Mouse (Mus musculus) right cerebral cortex, adult 2 months (tissue): ENCODE data around the gene Schip1.

Experiments
- DNase-seq, 2 experiments: peaks; one replicate each; pipeline ENCODE4 v3.0.0; 2021 to 2022; ENCODE audit warnings: low spot score in 2 of 2

The Schip1 gene

GRCm38 (mm10) chr3:68064731-68065130, at the start of gene Schip1:
TSS of gene Schip1 (plus strand) at chr3:68064802.
- DNase-seq: no peak

- no peak for DNase-seq
These were observed 48.8 kb upstream of the Schip1 start for GRCm38 (mm10) chr3:68015786-68016185.

- no peak for DNase-seq
These were observed 45.2 kb upstream of the Schip1 start for GRCm38 (mm10) chr3:68019401-68019800.

GRCm38 (mm10) chr3:68036097-68036496, 28.5 kb upstream of the Schip1 start:
- DNase-seq: no peak

- no peak for DNase-seq
These were observed 21.7 kb upstream of the Schip1 start for GRCm38 (mm10) chr3:68042951-68043350.

GRCm38 (mm10) chr3:68045475-68046416, 18.9 kb upstream of the Schip1 start:
- DNase-seq: peak; percentile 52 to 66

GRCm38 (mm10) chr3:68053538-68053937, 11.1 kb upstream of the Schip1 start:
- peak; percentile 37 to 55 for DNase-seq

- DNase-seq: peak; percentile 71 to 72
These were observed 9.5 kb upstream of the Schip1 start for GRCm38 (mm10) chr3:68055071-68055470.

GRCm38 (mm10) chr3:68056373-68057275, 8.0 kb upstream of the Schip1 start:
- peak; percentile 84 to 89 for DNase-seq

- DNase-seq: no peak
These were observed 5.3 kb upstream of the Schip1 start for GRCm38 (mm10) chr3:68059162-68059800.

GRCm38 (mm10) chr3:68071395-68072386, 7.1 kb downstream of the Schip1 start:
- no peak for DNase-seq

GRCm38 (mm10) chr3:68077406-68077805, 12.8 kb downstream of the Schip1 start:
- DNase-seq: peak in 1 of 2 experiments; percentile 53

GRCm38 (mm10) chr3:68085024-68085423, 20.4 kb downstream of the Schip1 start:
- no peak for DNase-seq

- no peak for DNase-seq
These were observed 27.5 kb downstream of the Schip1 start for GRCm38 (mm10) chr3:68092108-68092507.

GRCm38 (mm10) chr3:68096724-68097431, 32.3 kb downstream of the Schip1 start:
- no peak for DNase-seq

- DNase-seq: peak; percentile 16 to 31
These were observed 35.0 kb downstream of the Schip1 start for GRCm38 (mm10) chr3:68099561-68099960.

GRCm38 (mm10) chr3:68101343-68101742, 36.7 kb downstream of the Schip1 start:
- no peak for DNase-seq

GRCm38 (mm10) chr3:68105081-68105685, 40.6 kb downstream of the Schip1 start:
- no peak for DNase-seq

GRCm38 (mm10) chr3:68121338-68121737, 56.7 kb downstream of the Schip1 start:
- DNase-seq: no peak
